Mouse (Mus musculus) heart, adult 2 months (tissue): ENCODE measurements at regions not wholly inside any gene's neighbourhood (a gene's known extent, or its start where the extent isn't known, plus 50 kb on each side); places are given as distances from the start of the nearest gene placed in this dataset.

Source experiments
- CTCF ChIP-seq: fragments of 200-600 bp; IDR thresholded peaks from 2 replicates; pipeline ENCODE4 v1.8.1; 2022; ENCODE audit warnings: antibody characterized with exemption, mild to moderate bottlenecking, moderate library complexity
- EP300 ChIP-seq: fragments of 200-500 bp; IDR thresholded peaks from 2 replicates; pipeline ENCODE4 v1.6.1; 2011; ENCODE audit warnings: low read depth, low read length, control low read depth; ENCODE audit not compliant: insufficient read depth
- POLR2A ChIP-seq: fragments of 200-500 bp; IDR thresholded peaks from 2 replicates; pipeline ENCODE4 v1.6.1; 2011; ENCODE audit warnings: mild to moderate bottlenecking, low read depth, low read length, control low read depth; ENCODE audit not compliant: insufficient read depth

DNA sequence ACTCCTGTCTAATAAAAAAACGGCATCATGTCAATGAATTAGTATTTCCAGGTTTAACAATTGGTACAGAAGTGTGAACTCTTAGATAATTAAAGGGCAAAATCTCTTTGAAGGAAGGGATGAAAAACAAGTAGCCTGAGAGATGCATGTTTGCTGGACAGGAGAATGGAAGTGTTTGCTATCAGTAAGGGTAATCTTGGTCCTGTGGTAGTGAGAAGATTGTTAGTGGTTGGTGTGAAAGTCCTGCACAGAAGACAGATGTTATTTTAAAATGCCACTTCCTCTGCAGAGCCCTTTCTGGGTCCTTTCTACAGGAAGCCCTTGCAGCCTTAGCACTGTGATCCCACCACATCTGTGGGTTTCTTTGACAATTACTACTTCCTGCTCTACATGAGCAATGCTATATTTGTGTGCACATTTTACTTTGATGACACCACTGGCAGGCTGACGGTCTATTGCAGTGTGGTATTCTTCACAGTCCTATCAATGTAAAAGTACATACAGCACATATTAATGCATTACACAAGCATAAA is 108.8 kb downstream of the Gm10295 start:
- TF ChIP-seq CTCF (no peak), POLR2A (no peak), EP300 (no peak)
